Mouse (Mus musculus): ENCODE measurements around the gene Drd4. TPM values are rescaled to one million over a fixed set of nuclear protein-coding genes. Genes with fewer than 3 reads are reported as not detected.
"Not testable (repeated sequence)": the region's sequence is repeated elsewhere in the genome, so short reads cannot be mapped to it uniquely, and the experiment has no call there.

The Drd4 gene
- total RNA-seq (2015; ENCODE audit: low replicate concordance) (not detected in 2 replicates), total RNA-seq (2017; ENCODE audit: low replicate concordance) (not detected in 2 replicates)

- no peak for ATAC-seq (replicated peaks; ENCODE audit: low FRiP score, poor library complexity, severe bottlenecking)
These were observed at the start of gene Drd4 for GRCm38 (mm10) chr7:141291921-141292582. Gene Drd4 (plus strand): TSS chr7:141292006.

- ATAC-seq (replicated peaks; ENCODE audit: low FRiP score, poor library complexity, severe bottlenecking): not testable (repeated sequence)
These were observed 41.3 kb upstream of the Drd4 start for GRCm38 (mm10) chr7:141250486-141250885.

- ATAC-seq (replicated peaks; ENCODE audit: low FRiP score, poor library complexity, severe bottlenecking): no peak
These were observed 35.6 kb upstream of the Drd4 start for GRCm38 (mm10) chr7:141256159-141256558.

GRCm38 (mm10) chr7:141261480-141261879 lies 30.3 kb upstream of the Drd4 start:
- no peak for ATAC-seq (replicated peaks; ENCODE audit: low FRiP score, poor library complexity, severe bottlenecking)

GRCm38 (mm10) chr7:141263640-141264039 lies 28.2 kb upstream of the Drd4 start:
- no peak for ATAC-seq (replicated peaks; ENCODE audit: low FRiP score, poor library complexity, severe bottlenecking)

- no peak for ATAC-seq (replicated peaks; ENCODE audit: low FRiP score, poor library complexity, severe bottlenecking)
These were observed 27.6 kb upstream of the Drd4 start for GRCm38 (mm10) chr7:141264041-141264700.

- peak; percentile 70 for ATAC-seq (replicated peaks; ENCODE audit: low FRiP score, poor library complexity, severe bottlenecking)
These were observed 26.9 kb upstream of the Drd4 start for GRCm38 (mm10) chr7:141264761-141265410.

GRCm38 (mm10) chr7:141265411-141265738 lies 26.4 kb upstream of the Drd4 start:
- peak; percentile 18 for ATAC-seq (replicated peaks; ENCODE audit: low FRiP score, poor library complexity, severe bottlenecking)

- peak; percentile 82 for ATAC-seq (replicated peaks; ENCODE audit: low FRiP score, poor library complexity, severe bottlenecking)
These were observed 25.9 kb upstream of the Drd4 start, which contains the start of gene Irf7 for GRCm38 (mm10) chr7:141265739-141266561. Gene Irf7 (minus strand): TSS chr7:141266481.

GRCm38 (mm10) chr7:141268466-141269272 lies 23.1 kb upstream of the Drd4 start:
- no peak for ATAC-seq (replicated peaks; ENCODE audit: low FRiP score, poor library complexity, severe bottlenecking)

GRCm38 (mm10) chr7:141269273-141269545 lies 22.6 kb upstream of the Drd4 start:
- ATAC-seq (replicated peaks; ENCODE audit: low FRiP score, poor library complexity, severe bottlenecking): no peak

- no peak for ATAC-seq (replicated peaks; ENCODE audit: low FRiP score, poor library complexity, severe bottlenecking)
These were observed 21.2 kb upstream of the Drd4 start for GRCm38 (mm10) chr7:141270631-141271030.

- no peak for ATAC-seq (replicated peaks; ENCODE audit: low FRiP score, poor library complexity, severe bottlenecking)
These were observed 16.4 kb upstream of the Drd4 start for GRCm38 (mm10) chr7:141275356-141275755.

GRCm38 (mm10) chr7:141276546-141276945 lies 15.3 kb upstream of the Drd4 start, which contains the start of gene Cdhr5:
Gene Cdhr5 (minus strand): TSS chr7:141276786.
- ATAC-seq (replicated peaks; ENCODE audit: low FRiP score, poor library complexity, severe bottlenecking): no peak

GRCm38 (mm10) chr7:141277701-141278678 lies 13.8 kb upstream of the Drd4 start:
- ATAC-seq (replicated peaks; ENCODE audit: low FRiP score, poor library complexity, severe bottlenecking): no peak

GRCm38 (mm10) chr7:141278766-141279590 lies 12.8 kb upstream of the Drd4 start, which contains the start of gene Sct:
Gene Sct (minus strand): TSS chr7:141279133.
- no peak for ATAC-seq (replicated peaks; ENCODE audit: low FRiP score, poor library complexity, severe bottlenecking)

- no peak for ATAC-seq (replicated peaks; ENCODE audit: low FRiP score, poor library complexity, severe bottlenecking)
These were observed 10.4 kb upstream of the Drd4 start for GRCm38 (mm10) chr7:141281442-141281841.
